Mouse (Mus musculus): ENCODE data around the gene Nrg3. TPM values are rescaled to one million over a fixed set of nuclear protein-coding genes. Genes with fewer than 3 reads are reported as not detected.

Gene Nrg3
- not detected for total RNA-seq (2021)
- long read RNA-seq, experiment 1, result 0 reads
- long read RNA-seq, experiment 2, result 0 reads

GRCm38 (mm10) chr14:39472790-39473761 lies at the start of gene Nrg3:
TSS of gene Nrg3 (minus strand) at chr14:39473088.
- DNase-seq, result no peak

- no peak for DNase-seq
Observed at GRCm38 (mm10) chr14:39508956-39509355, 36.1 kb upstream of the Nrg3 start.

- DNase-seq, result no peak
Observed at GRCm38 (mm10) chr14:39473771-39474211, 903 bp upstream of the Nrg3 start.

- no peak for DNase-seq
Observed at GRCm38 (mm10) chr14:39472146-39472751, 639 bp downstream of the Nrg3 start.

- DNase-seq, result no peak
Observed at GRCm38 (mm10) chr14:39471236-39471981, 1.5 kb downstream of the Nrg3 start.

- no peak for DNase-seq
Observed at GRCm38 (mm10) chr14:39445501-39445900, 27.4 kb downstream of the Nrg3 start.

- no peak for DNase-seq
Observed at GRCm38 (mm10) chr14:39428503-39428902, 44.4 kb downstream of the Nrg3 start.

- DNase-seq, result no peak
Observed at GRCm38 (mm10) chr14:39421874-39422273, 51.0 kb downstream of the Nrg3 start.

GRCm38 (mm10) chr14:39413270-39413669 lies 59.6 kb downstream of the Nrg3 start:
- DNase-seq, result no peak

- no peak for DNase-seq
Observed at GRCm38 (mm10) chr14:39386845-39387244, 86.0 kb downstream of the Nrg3 start.

GRCm38 (mm10) chr14:39381321-39381720 lies 91.6 kb downstream of the Nrg3 start:
- DNase-seq, result no peak

GRCm38 (mm10) chr14:39373220-39373619 lies 99.7 kb downstream of the Nrg3 start:
- DNase-seq, result no peak

GRCm38 (mm10) chr14:39356251-39356650 lies 116.6 kb downstream of the Nrg3 start:
- DNase-seq, result no peak

- DNase-seq, result no peak
Observed at GRCm38 (mm10) chr14:39351979-39352737, 120.7 kb downstream of the Nrg3 start.

GRCm38 (mm10) chr14:39317424-39318110 lies 155.3 kb downstream of the Nrg3 start:
- DNase-seq, result no peak

GRCm38 (mm10) chr14:39314111-39314510 lies 158.8 kb downstream of the Nrg3 start:
- no peak for DNase-seq

- DNase-seq, result no peak
Observed at GRCm38 (mm10) chr14:39265121-39265520, 207.8 kb downstream of the Nrg3 start.

GRCm38 (mm10) chr14:39264422-39264821 lies 208.5 kb downstream of the Nrg3 start:
- DNase-seq, result no peak

GRCm38 (mm10) chr14:39261016-39261415 lies 211.9 kb downstream of the Nrg3 start:
- no peak for DNase-seq

GRCm38 (mm10) chr14:39255391-39255790 lies 217.5 kb downstream of the Nrg3 start:
- DNase-seq, result no peak

GRCm38 (mm10) chr14:39240267-39240666 lies 232.6 kb downstream of the Nrg3 start:
- DNase-seq, result no peak
